Mouse (Mus musculus): ENCODE measurements around the gene Ifi206. TPM values are rescaled to one million over a fixed set of nuclear protein-coding genes. Genes with fewer than 3 reads are reported as not detected.

Ifi206 gene
- total RNA-seq, 2 experiments from 2014 or later, result 0.05 TPM; not detected in 1

- ATAC-seq (replicated peaks; ENCODE audit: poor library complexity, severe bottlenecking), result peak; percentile 89
Observed at GRCm38 (mm10) chr1:173420374-173420773, 70.5 kb downstream of the Ifi206 start.

- peak; percentile 83 for ATAC-seq (replicated peaks; ENCODE audit: poor library complexity, severe bottlenecking)
Observed at GRCm38 (mm10) chr1:173418936-173419621, 71.8 kb downstream of the Ifi206 start.

- no peak for ATAC-seq (replicated peaks; ENCODE audit: poor library complexity, severe bottlenecking)
Observed at GRCm38 (mm10) chr1:173418516-173418915, 72.3 kb downstream of the Ifi206 start.

Other genes starting within 250 kb of the Ifi206 start
- gene Olfr418, start 225.0 kb downstream of the Ifi206 start, total RNA-seq (2014; fragmentation: Nextera tagmentation), result not detected in 2 replicates
- gene Olfr418, start 225.0 kb downstream of the Ifi206 start, total RNA-seq (2017), result not detected in 2 replicates
- not detected in 2 replicates for gene Mptx2, start 213.3 kb downstream of the Ifi206 start, total RNA-seq (2014; fragmentation: Nextera tagmentation)
- gene Mptx2, start 213.3 kb downstream of the Ifi206 start, total RNA-seq (2017), result not detected in 2 replicates
- gene Ackr1, start 157.3 kb downstream of the Ifi206 start, total RNA-seq (2014; fragmentation: Nextera tagmentation), result not detected in 2 replicates
- not detected in 2 replicates for gene Ackr1, start 157.3 kb downstream of the Ifi206 start, total RNA-seq (2017)
- gene Aim2, start 140.2 kb downstream of the Ifi206 start, total RNA-seq (2014; fragmentation: Nextera tagmentation), result 59.1 and 67.7 TPM in 2 replicates
- gene Aim2, start 140.2 kb downstream of the Ifi206 start, total RNA-seq (2017), result 80.6 and 90.7 TPM in 2 replicates
- not detected in 2 replicates for gene Cadm3, start 123.3 kb downstream of the Ifi206 start, total RNA-seq (2014; fragmentation: Nextera tagmentation)
- 0.26 TPM in 1 of 2 replicates, not detected in the other for gene Cadm3, start 123.3 kb downstream of the Ifi206 start, total RNA-seq (2017)
- gene Ifi214, start 44.9 kb upstream of the Ifi206 start, total RNA-seq (2014; fragmentation: Nextera tagmentation), result 0.32 and 0.58 TPM in 2 replicates
- 0.05 and 0.22 TPM in 2 replicates for gene Ifi214, start 44.9 kb upstream of the Ifi206 start, total RNA-seq (2017)
- gene Ifi213, start 108.2 kb upstream of the Ifi206 start, total RNA-seq (2014; fragmentation: Nextera tagmentation), result not detected in 2 replicates
- 0.47 TPM in 1 of 2 replicates, not detected in the other for gene Ifi213, start 108.2 kb upstream of the Ifi206 start, total RNA-seq (2017)
- gene Ifi209, start 139.9 kb upstream of the Ifi206 start, total RNA-seq (2014; fragmentation: Nextera tagmentation), result 77.0 and 77.3 TPM in 2 replicates
- 143 and 146 TPM in 2 replicates for gene Ifi209, start 139.9 kb upstream of the Ifi206 start, total RNA-seq (2017)
- not detected in 2 replicates for gene Ifi208, start 182.6 kb upstream of the Ifi206 start, total RNA-seq (2014; fragmentation: Nextera tagmentation)
- not detected in 2 replicates for gene Ifi208, start 182.6 kb upstream of the Ifi206 start, total RNA-seq (2017)

Measured in granulocyte monocyte progenitor cell, adult 5-6 weeks (primary cell).